Mouse (Mus musculus) neural tube, embryonic 14.5 days (tissue): ENCODE measurements around the gene Btc. TPM values are rescaled to one million over a fixed set of nuclear protein-coding genes. Genes with fewer than 3 reads are reported as not detected.
A peak's percentile ranks its signal among the peaks of the same experiment; 100 is the strongest.

Source experiments
- ATAC-seq: fragments of 200-750 bp; cut with Nextera tagmentation; 2 replicates; pipeline ENCODE4 v1.8.0; 2017; ENCODE audit warnings: low read depth, mild to moderate bottlenecking, moderate TSS enrichment, moderate library complexity
- H3K27ac ChIP-seq: fragments of 300-500 bp; sonication (generic); 2 replicates; pipeline ENCODE4 v1.5.1; 2014; ENCODE audit warnings: low read depth, mild to moderate bottlenecking, control low read depth, low read length, moderate library complexity, mixed read lengths
- H3K27me3 ChIP-seq: fragments of 300-500 bp; sonication (generic); 2 replicates; pipeline ENCODE4 v1.6.1; 2014; ENCODE audit warnings: low read length; ENCODE audit not compliant: control insufficient read depth, insufficient read depth
- H3K36me3 ChIP-seq: fragments of 300-500 bp; sonication (generic); 2 replicates; pipeline ENCODE4 v1.6.1; 2014; ENCODE audit warnings: low read length, mixed read lengths; ENCODE audit not compliant: control insufficient read depth, insufficient read depth
- H3K4me1 ChIP-seq: fragments of 300-500 bp; sonication (generic); 2 replicates; pipeline ENCODE4 v1.6.1; 2014; ENCODE audit warnings: low read length; ENCODE audit not compliant: control insufficient read depth, insufficient read depth
- H3K4me2 ChIP-seq: fragments of 300-500 bp; sonication (generic); 2 replicates; pipeline ENCODE4 v1.6.1; 2014; ENCODE audit warnings: mild to moderate bottlenecking, low read depth, low read length, control low read depth
- H3K4me3 ChIP-seq: fragments of 300-500 bp; sonication (generic); 2 replicates; pipeline ENCODE4 v1.5.1; 2014; ENCODE audit warnings: low read depth, low read length, control low read depth, mixed read lengths
- H3K9ac ChIP-seq: fragments of 300-500 bp; sonication (generic); replicated peaks from 2 replicates; pipeline ENCODE4 v1.6.1; 2014; ENCODE audit warnings: low read depth, mild to moderate bottlenecking, control low read depth, low read length, mixed read lengths
- H3K9me3 ChIP-seq: fragments of 300-500 bp; sonication (generic); 2 replicates; pipeline ENCODE4 v1.6.1; 2016; ENCODE audit warnings: low read length; ENCODE audit not compliant: control insufficient read depth
- WGBS: fragments of 180-500 bp; shearing (Covaris S2); extraction: QIAGEN DNeasy Blood & Tissue Kit; methylation state at CpG from one replicate; pipeline ENCODE4 v1.1.7; 2014; 5-methylcytosine and 5-hydroxymethylcytosine counted together
- polyA plus RNA-seq: library from polyadenylated mRNA; unstranded; fragments of >200 nt; fragmentation: Nextera tagmentation; extraction: Ambion mirVana; gene quantifications from 2 replicates; pipeline ENCODE4 v1.2.1, GENCODE M21; 2014

The Btc gene
- polyA plus RNA-seq, 1 experiment from 2014 or later, result 0.15 TPM

- H3K27ac ChIP-seq, result no peak overlapping the region
- H3K27me3 ChIP-seq, result no peaks in the 10 kb centered on the region
- no peak overlapping the region for H3K4me3 ChIP-seq
- no peak for ATAC-seq
- no peaks in the 10 kb centered on the region for H3K9me3 ChIP-seq
- H3K4me2 ChIP-seq, result no peak overlapping the region
- no peaks in the 10 kb centered on the region for H3K36me3 ChIP-seq
- no peak overlapping the region for H3K9ac ChIP-seq
- WGBS, result 91% methylated on average over 4 of the region's 4 CpGs
- no peaks in the 10 kb centered on the region for H3K4me1 ChIP-seq
Measured at GRCm38 (mm10) chr5:91334227-91334626, 68.6 kb downstream of the Btc start.

- no peak overlapping the region for H3K27ac ChIP-seq
- no peak overlapping the region for H3K4me2 ChIP-seq
- no peaks in the 10 kb centered on the region for H3K36me3 ChIP-seq
- no peaks in the 10 kb centered on the region for H3K9me3 ChIP-seq
- H3K9ac ChIP-seq, result no peak overlapping the region
- H3K4me1 ChIP-seq, result no peaks in the 10 kb centered on the region
- no peak overlapping the region for H3K4me3 ChIP-seq
- no peaks in the 10 kb centered on the region for H3K27me3 ChIP-seq
- WGBS, result 61% methylated on average over 4 of the region's 4 CpGs
- no peak for ATAC-seq
Measured at GRCm38 (mm10) chr5:91332079-91332865, 70.5 kb downstream of the Btc start.

GRCm38 (mm10) chr5:91321840-91322239 lies 81.0 kb downstream of the Btc start:
- 79% methylated on average over 1 of the region's 1 CpGs for WGBS
- H3K4me2 ChIP-seq, result no peak overlapping the region
- no peaks in the 10 kb centered on the region for H3K36me3 ChIP-seq
- no peaks in the 10 kb centered on the region for H3K4me1 ChIP-seq
- H3K27me3 ChIP-seq, result no peaks in the 10 kb centered on the region
- no peaks in the 10 kb centered on the region for H3K9me3 ChIP-seq
- no peak overlapping the region for H3K27ac ChIP-seq
- no peak overlapping the region for H3K4me3 ChIP-seq
- H3K9ac ChIP-seq, result no peak overlapping the region
- no peak for ATAC-seq

- WGBS, result 84% methylated on average over 4 of the region's 4 CpGs
- Histone ChIP-seq H3K27me3 (no peaks in the 10 kb centered on the region), H3K36me3 (no peaks in the 10 kb centered on the region), H3K9ac (no peak overlapping the region), H3K4me1 (no peaks in the 10 kb centered on the region), H3K4me2 (no peak overlapping the region), H3K4me3 (no peak overlapping the region), H3K9me3 (no peaks in the 10 kb centered on the region), H3K27ac (no peak overlapping the region)
- ATAC-seq, result no peak
Measured at GRCm38 (mm10) chr5:91320348-91320747, 82.4 kb downstream of the Btc start.

- no peaks in the 10 kb centered on the region for H3K36me3 ChIP-seq
- H3K4me3 ChIP-seq, result no peak overlapping the region
- H3K9me3 ChIP-seq, result no peaks in the 10 kb centered on the region
- H3K9ac ChIP-seq, result no peak overlapping the region
- ATAC-seq, result no peak
- no peaks in the 10 kb centered on the region for H3K4me1 ChIP-seq
- no peak overlapping the region for H3K4me2 ChIP-seq
- WGBS, result 85% methylated on average over 4 of the region's 4 CpGs
- no peak overlapping the region for H3K27ac ChIP-seq
- H3K27me3 ChIP-seq, result no peaks in the 10 kb centered on the region
Measured at GRCm38 (mm10) chr5:91313971-91314370, 88.8 kb downstream of the Btc start.

- H3K36me3 ChIP-seq, result no peaks in the 10 kb centered on the region
Measured at GRCm38 (mm10) chr5:91311767-91312166, 91.0 kb downstream of the Btc start.

GRCm38 (mm10) chr5:91308576-91308975 lies 94.2 kb downstream of the Btc start:
- H3K36me3 ChIP-seq, result no peaks in the 10 kb centered on the region
- ATAC-seq, result no peak
- H3K4me3 ChIP-seq, result no peak overlapping the region
- no peaks in the 10 kb centered on the region for H3K4me1 ChIP-seq
- H3K9ac ChIP-seq, result no peak overlapping the region
- WGBS, result 67% methylated on average over 7 of the region's 7 CpGs
- H3K27me3 ChIP-seq, result no peaks in the 10 kb centered on the region
- no peaks in the 10 kb centered on the region for H3K9me3 ChIP-seq
- H3K4me2 ChIP-seq, result no peak overlapping the region
- no peak overlapping the region for H3K27ac ChIP-seq

More at GRCm38 (mm10) chr5:91311767-91312166, 91.0 kb downstream of the Btc start:
- no peak overlapping the region for H3K4me3 ChIP-seq
- 59% methylated on average over 4 of the region's 4 CpGs for WGBS
- no peak overlapping the region for H3K27ac ChIP-seq
- H3K4me1 ChIP-seq, result no peaks in the 10 kb centered on the region
- no peak for ATAC-seq
- H3K9ac ChIP-seq, result no peak overlapping the region
- H3K4me2 ChIP-seq, result no peak overlapping the region
- no peaks in the 10 kb centered on the region for H3K27me3 ChIP-seq
- no peaks in the 10 kb centered on the region for H3K9me3 ChIP-seq

- Histone ChIP-seq H3K9ac (no peak overlapping the region), H3K27me3 (no peaks in the 10 kb centered on the region), H3K9me3 (no peaks in the 10 kb centered on the region), H3K4me3 (no peak overlapping the region), H3K27ac (no peak overlapping the region), H3K4me1 (no peaks in the 10 kb centered on the region), H3K4me2 (no peak overlapping the region), H3K36me3 (no peaks in the 10 kb centered on the region)
- ATAC-seq, result peak; percentile 78; the same call in 1 of the 2 replicates
- WGBS, result 9% methylated on average over 1 of the region's 1 CpGs
Measured at GRCm38 (mm10) chr5:91307907-91308306, 94.9 kb downstream of the Btc start.
